Mouse (Mus musculus) liver, embryonic 14.5 days (tissue): ENCODE measurements around the gene Vash2.

ENCODE experiments used
- CTCF ChIP-seq: IDR thresholded peaks from 2 replicates; pipeline ENCODE4 v1.5.1; 2016; ENCODE audit warnings: antibody characterized with exemption, low read depth, control low read depth
- EP300 ChIP-seq: IDR thresholded peaks from 2 replicates; pipeline ENCODE4 v1.6.1; 2016; ENCODE audit warnings: antibody characterized with exemption, low read depth

DNA sequence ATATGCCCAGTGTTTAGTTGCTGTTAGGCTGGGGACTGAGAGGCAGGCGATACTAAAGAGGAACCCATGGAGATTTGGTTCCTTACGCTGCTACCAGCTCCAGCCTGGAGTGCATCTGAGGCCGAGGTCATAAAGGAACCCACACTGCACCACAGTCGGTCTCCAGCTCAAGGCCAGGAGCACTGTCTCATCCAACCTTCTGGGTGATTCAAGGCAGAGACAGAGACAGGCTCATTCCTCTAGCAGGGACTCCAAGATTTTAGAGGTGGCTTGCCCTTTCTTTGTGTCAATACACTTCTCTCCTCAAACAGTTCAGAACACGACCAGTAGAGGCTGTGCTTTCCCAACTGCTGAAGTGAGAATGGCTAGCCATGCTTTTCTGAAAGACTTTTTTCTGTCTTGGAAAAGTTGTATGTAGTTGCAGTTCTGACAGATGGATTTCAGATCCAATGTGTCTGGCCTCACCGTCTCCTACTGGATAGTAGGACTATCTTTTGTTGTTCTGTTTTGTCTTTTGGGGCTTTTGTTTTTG lies 17.3 kb upstream of the Vash2 start:
- TF ChIP-seq CTCF (0 out of 2 replicates have a peak, but pooled peaks have one; percentile 17), EP300 (no peak)
